Mouse (Mus musculus) urinary bladder, postnatal 4 days (tissue): ENCODE results near the gene Pot1b.

Source experiments
- DNase-seq, 2 experiments: peaks; one replicate each; pipeline ENCODE4 v3.0.0; 2021 to 2022; ENCODE audit warnings: low spot score in 2 of 2

The Pot1b gene

GRCm38 (mm10) chr17:55711984-55712811 lies at the start of gene Pot1b:
TSS of gene Pot1b (minus strand) at chr17:55712628.
- peak; percentile 94 to 97 for DNase-seq

GRCm38 (mm10) chr17:55751170-55751569 lies 38.7 kb upstream of the Pot1b start:
- DNase-seq = no peak

- no peak for DNase-seq
Measured at GRCm38 (mm10) chr17:55749786-55750185, 37.4 kb upstream of the Pot1b start, which contains the start of gene Adgre4. TSS of gene Adgre4 (plus strand) at chr17:55749984.

GRCm38 (mm10) chr17:55736675-55737074 lies 24.2 kb upstream of the Pot1b start:
- DNase-seq = no peak

DNA sequence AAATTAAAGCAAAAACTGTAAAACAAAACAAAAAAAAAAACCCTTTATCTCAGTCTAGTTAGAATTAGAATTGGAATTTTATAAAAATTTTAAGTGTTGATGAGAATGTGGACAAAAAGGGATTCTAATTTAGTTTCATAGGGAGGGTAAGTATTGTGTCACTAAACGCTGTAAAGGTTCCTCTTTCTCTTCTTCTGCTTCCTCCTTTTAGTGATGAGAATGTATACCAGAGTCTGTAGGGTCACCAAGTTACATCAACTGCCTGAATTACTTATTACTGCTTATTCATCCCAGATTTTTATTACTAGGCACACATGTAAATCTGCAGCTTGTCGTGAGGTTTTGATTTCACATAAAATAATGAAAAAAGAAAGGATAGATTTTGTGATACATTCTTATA lies 13.8 kb upstream of the Pot1b start:
- DNase-seq = no peak

DNA sequence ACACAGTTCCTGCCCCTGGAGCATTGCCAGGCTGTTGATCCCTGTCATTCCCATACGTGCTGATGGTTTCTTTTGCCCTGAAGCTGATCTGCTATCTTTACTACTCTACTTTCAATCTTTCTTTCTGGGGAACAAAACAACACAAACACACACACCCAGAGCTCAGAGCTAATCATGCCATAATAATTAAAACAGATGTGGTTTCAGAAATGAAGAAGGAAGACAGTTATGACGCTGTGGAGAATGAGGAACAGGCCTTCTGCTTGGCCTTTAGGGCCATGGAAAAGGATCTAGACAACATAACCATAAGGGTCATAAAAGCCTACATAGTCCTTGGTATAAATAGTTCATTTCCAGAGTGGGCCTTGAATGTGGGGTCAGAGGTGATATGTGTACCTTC lies 9.8 kb upstream of the Pot1b start:
- DNase-seq = no peak

GRCm38 (mm10) chr17:55721270-55721669 lies 8.8 kb upstream of the Pot1b start:
- DNase-seq = no peak

GRCm38 (mm10) chr17:55702865-55703264 lies 9.6 kb downstream of the Pot1b start:
- no peak for DNase-seq

- DNase-seq = peak; percentile 42 to 79
Measured at GRCm38 (mm10) chr17:55702161-55702820, 10.1 kb downstream of the Pot1b start.

GRCm38 (mm10) chr17:55699388-55699787 lies 13.0 kb downstream of the Pot1b start:
- DNase-seq = no peak

DNA sequence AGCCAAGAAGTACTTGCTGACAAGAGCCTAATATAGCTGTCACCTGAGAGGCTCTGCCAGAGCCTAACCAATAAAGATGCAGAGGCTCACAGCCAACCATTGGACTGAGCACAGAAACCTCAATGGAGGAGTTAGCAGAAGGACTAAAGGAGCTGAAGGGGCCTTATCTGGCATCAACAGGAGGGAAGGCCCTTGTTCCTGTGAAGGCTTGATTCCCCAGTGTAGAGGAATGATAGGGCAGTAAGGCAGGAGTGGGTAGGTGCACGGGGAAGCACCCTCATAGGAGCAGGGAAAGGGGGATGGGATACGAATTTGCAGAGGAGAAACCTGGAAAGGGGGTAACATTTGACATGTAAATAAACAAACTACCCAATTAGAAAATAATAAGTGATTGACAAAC lies 51.3 kb downstream of the Pot1b start:
- DNase-seq = no peak

GRCm38 (mm10) chr17:55625092-55625491 lies 87.3 kb downstream of the Pot1b start, which contains the start of gene Vmn2r118:
TSS of gene Vmn2r118 (minus strand) at chr17:55625192.
- DNase-seq = no peak
